Mouse (Mus musculus): ENCODE results near the gene Slc51b. TPM values are rescaled to one million over a fixed set of nuclear protein-coding genes. Genes with fewer than 3 reads are reported as not detected.

Gene Slc51b
- polyA plus RNA-seq, 1 experiment from 2014 or later = not detected

DNA sequence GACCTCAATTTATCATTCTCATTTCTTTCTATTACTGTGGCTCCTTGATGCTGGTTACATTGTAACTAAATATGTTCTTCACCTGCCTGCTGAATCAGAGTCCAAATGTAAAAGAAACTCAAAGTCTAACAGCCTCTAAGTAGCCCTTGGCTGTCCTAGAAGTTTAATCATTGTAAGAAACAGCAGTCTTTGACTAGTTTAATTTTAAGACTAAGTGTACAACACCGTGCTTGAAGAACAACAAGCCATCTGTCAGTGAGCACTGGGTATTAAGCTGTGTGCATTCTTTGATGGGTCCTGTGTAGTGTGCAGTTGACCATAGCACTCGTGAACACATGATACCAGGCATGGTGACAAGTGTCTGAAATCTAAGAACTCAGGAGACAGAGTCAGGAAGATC lies 4.8 kb upstream of the Slc51b start:
- Histone ChIP-seq H3K9ac (ENCODE audit: low read length) (no peak overlapping the region), H3K9me3 (ENCODE audit: control insufficient read depth, low read length) (no peaks in the 10 kb centered on the region), H3K4me1 (ENCODE audit: control insufficient read depth, insufficient read depth, low read length) (no peaks in the 10 kb centered on the region), H3K27me3 (ENCODE audit: control insufficient read depth, insufficient read depth, low read length) (no peaks in the 10 kb centered on the region), H3K4me3 (ENCODE audit: low read depth, low read length) (no peak overlapping the region), H3K4me2 (ENCODE audit: low read depth, severe bottlenecking) (no peak overlapping the region), H3K36me3 (ENCODE audit: control insufficient read depth, insufficient read depth, low read length) (no peaks in the 10 kb centered on the region), H3K27ac (replicated peaks; ENCODE audit: low read depth, low read length) (no peak overlapping the region)
- no peak for ATAC-seq (ENCODE audit: insufficient number of reproducible peaks, low FRiP score, low TSS enrichment, low read depth)
- WGBS = 77% methylated on average over 2 of the region's 2 CpGs
- no peak for DNase-seq (ENCODE audit: low spot score)

DNA sequence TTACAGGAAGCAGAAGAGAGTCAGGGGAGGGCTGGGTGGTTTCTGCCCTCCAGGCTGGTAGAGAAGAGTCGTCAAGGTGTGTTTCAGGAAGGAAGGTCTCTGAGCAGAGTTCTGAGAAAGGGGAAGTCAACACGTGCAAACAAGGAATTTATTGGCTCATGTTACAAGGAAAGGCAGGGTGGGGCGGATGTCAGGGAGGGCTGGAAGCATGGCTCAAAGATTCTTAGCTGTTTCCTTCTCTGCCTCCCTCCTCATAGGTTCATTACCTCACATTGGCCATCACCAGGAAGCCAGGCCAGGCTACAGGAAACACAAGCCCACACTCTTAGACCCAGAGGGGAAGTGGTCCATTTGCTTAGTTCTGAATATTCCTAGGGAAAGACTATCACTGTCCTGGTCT lies 1.6 kb upstream of the Slc51b start:
- Histone ChIP-seq H3K9me3 (ENCODE audit: control insufficient read depth, low read length) (no peaks in the 10 kb centered on the region), H3K9ac (ENCODE audit: low read length) (no peak overlapping the region), H3K4me1 (ENCODE audit: control insufficient read depth, insufficient read depth, low read length) (no peaks in the 10 kb centered on the region), H3K27ac (replicated peaks; ENCODE audit: low read depth, low read length) (no peak overlapping the region), H3K36me3 (ENCODE audit: control insufficient read depth, insufficient read depth, low read length) (no peaks in the 10 kb centered on the region), H3K4me3 (ENCODE audit: low read depth, low read length) (no peak overlapping the region), H3K27me3 (ENCODE audit: control insufficient read depth, insufficient read depth, low read length) (no peaks in the 10 kb centered on the region), H3K4me2 (ENCODE audit: low read depth, severe bottlenecking) (no peak overlapping the region)
- no peak for ATAC-seq (ENCODE audit: insufficient number of reproducible peaks, low FRiP score, low TSS enrichment, low read depth)
- 12% methylated on average over 3 of the region's 3 CpGs for WGBS
- DNase-seq (ENCODE audit: low spot score) = no peak

DNA sequence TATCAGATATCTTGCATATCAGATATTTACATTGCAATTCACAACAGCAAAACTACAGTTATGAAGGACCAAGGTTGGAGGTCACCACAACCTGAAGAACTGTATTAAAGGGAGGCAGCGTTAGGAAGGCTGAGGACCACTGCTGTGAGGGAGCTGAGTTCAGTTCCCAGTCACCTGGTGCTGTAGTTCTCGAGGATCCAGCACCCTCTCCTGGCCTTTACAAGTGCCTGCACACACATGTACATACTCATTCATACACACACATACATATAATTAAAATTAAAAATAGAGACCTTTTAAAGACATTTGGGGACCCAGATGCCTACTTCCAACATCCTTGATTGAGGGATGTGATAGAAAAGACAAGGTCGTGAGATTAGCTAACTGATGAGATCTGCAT lies 3.1 kb downstream of the Slc51b start:
- no peaks in the 10 kb centered on the region for H3K4me1 ChIP-seq (ENCODE audit: control insufficient read depth, insufficient read depth, low read length)
- no peak overlapping the region for H3K9ac ChIP-seq (ENCODE audit: low read length)
- no peaks in the 10 kb centered on the region for H3K9me3 ChIP-seq (ENCODE audit: control insufficient read depth, low read length)
- H3K27ac ChIP-seq (replicated peaks; ENCODE audit: low read depth, low read length) = no peak overlapping the region
- no peaks in the 10 kb centered on the region for H3K27me3 ChIP-seq (ENCODE audit: control insufficient read depth, insufficient read depth, low read length)
- 74% methylated on average over 3 of the region's 3 CpGs for WGBS
- no peak overlapping the region for H3K4me2 ChIP-seq (ENCODE audit: low read depth, severe bottlenecking)
- DNase-seq (ENCODE audit: low spot score) = no peak
- H3K4me3 ChIP-seq (ENCODE audit: low read depth, low read length) = no peak overlapping the region
- H3K36me3 ChIP-seq (ENCODE audit: control insufficient read depth, insufficient read depth, low read length) = no peaks in the 10 kb centered on the region
- ATAC-seq (ENCODE audit: insufficient number of reproducible peaks, low FRiP score, low TSS enrichment, low read depth) = no peak

DNA sequence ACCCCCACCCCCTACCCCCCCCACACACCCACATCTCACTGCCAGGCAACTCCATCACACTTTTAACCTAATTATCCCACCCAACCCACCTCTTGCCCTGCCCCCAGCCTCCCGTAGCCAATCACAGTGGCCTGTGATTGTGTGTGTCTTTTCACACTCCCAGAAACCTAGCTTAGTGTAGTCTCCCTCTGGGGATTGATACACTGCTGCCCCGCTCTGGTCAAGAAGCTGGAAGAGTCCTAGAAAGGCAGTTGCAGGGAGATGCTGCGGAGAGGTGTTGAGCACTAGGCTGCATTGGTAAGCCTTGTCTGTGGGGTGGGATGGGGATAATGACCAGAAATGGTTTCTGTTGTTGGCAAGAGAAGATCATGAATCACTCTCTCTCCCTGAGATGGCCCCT lies 5.0 kb downstream of the Slc51b start:
- H3K9me3 ChIP-seq (ENCODE audit: control insufficient read depth, low read length) = no peaks in the 10 kb centered on the region
- no peak for ATAC-seq (ENCODE audit: insufficient number of reproducible peaks, low FRiP score, low TSS enrichment, low read depth)
- WGBS = 35% methylated on average over 3 of the region's 3 CpGs
- no peak overlapping the region for H3K4me3 ChIP-seq (ENCODE audit: low read depth, low read length)
- H3K4me2 ChIP-seq (ENCODE audit: low read depth, severe bottlenecking) = no peak overlapping the region
- H3K36me3 ChIP-seq (ENCODE audit: control insufficient read depth, insufficient read depth, low read length) = no peaks in the 10 kb centered on the region
- H3K4me1 ChIP-seq (ENCODE audit: control insufficient read depth, insufficient read depth, low read length) = no peaks in the 10 kb centered on the region
- no peak overlapping the region for H3K27ac ChIP-seq (replicated peaks; ENCODE audit: low read depth, low read length)
- no peak for DNase-seq (ENCODE audit: low spot score)
- H3K27me3 ChIP-seq (ENCODE audit: control insufficient read depth, insufficient read depth, low read length) = no peaks in the 10 kb centered on the region
- no peak overlapping the region for H3K9ac ChIP-seq (ENCODE audit: low read length)

DNA sequence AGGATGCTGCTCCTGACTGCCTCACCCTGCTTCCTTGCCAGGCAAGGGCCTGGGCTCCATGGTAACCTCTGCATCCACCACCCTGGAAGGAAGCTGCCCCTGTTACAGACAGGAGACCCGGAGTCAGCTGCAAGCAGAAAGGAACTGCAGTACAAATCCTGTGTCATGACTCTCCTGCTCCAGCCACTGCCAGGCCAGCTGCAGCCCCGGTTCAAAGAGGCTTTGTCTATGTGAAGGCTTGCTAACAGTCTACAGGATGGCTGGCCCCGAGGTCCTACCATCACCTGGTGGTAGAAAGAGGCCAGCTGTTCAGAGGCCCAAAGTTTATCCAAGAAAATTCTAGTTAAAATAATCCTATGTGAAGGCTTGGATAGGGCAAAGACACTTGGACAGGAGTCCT lies 11.4 kb downstream of the Slc51b start:
- Histone ChIP-seq H3K9me3 (ENCODE audit: control insufficient read depth, low read length) (no peaks in the 10 kb centered on the region), H3K4me3 (ENCODE audit: low read depth, low read length) (no peak overlapping the region), H3K9ac (ENCODE audit: low read length) (no peak overlapping the region), H3K4me1 (ENCODE audit: control insufficient read depth, insufficient read depth, low read length) (no peaks in the 10 kb centered on the region), H3K27ac (replicated peaks; ENCODE audit: low read depth, low read length) (no peak overlapping the region), H3K27me3 (ENCODE audit: control insufficient read depth, insufficient read depth, low read length) (no peaks in the 10 kb centered on the region), H3K36me3 (ENCODE audit: control insufficient read depth, insufficient read depth, low read length) (no peaks in the 10 kb centered on the region), H3K4me2 (ENCODE audit: low read depth, severe bottlenecking) (no peak overlapping the region)
- 71% methylated on average over 3 of the region's 3 CpGs for WGBS
- ATAC-seq (ENCODE audit: insufficient number of reproducible peaks, low FRiP score, low TSS enrichment, low read depth) (no peak), DNase-seq (ENCODE audit: low spot score) (no peak)

DNA sequence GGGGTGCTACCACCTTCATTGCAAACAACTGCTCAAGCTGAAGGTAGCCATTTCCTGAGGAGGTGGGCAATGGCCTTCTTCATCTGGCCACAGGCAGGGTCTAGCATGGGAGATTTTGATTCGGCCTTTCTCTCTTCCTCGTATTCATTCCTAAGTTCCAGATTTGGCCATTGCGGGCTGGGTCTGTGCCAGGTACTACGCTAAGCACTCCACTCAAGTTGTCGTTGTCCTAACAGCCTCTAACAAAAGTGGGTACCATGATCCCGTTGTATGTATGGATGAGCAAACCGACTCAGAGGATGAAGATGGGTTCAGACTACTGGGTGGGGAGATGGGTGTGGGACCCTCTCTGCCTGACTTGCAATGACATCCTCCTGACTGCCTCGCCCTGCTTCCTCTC lies 12.4 kb downstream of the Slc51b start:
- WGBS = 94% methylated on average over 8 of the region's 8 CpGs
- ATAC-seq (ENCODE audit: insufficient number of reproducible peaks, low FRiP score, low TSS enrichment, low read depth) = no peak

DNA sequence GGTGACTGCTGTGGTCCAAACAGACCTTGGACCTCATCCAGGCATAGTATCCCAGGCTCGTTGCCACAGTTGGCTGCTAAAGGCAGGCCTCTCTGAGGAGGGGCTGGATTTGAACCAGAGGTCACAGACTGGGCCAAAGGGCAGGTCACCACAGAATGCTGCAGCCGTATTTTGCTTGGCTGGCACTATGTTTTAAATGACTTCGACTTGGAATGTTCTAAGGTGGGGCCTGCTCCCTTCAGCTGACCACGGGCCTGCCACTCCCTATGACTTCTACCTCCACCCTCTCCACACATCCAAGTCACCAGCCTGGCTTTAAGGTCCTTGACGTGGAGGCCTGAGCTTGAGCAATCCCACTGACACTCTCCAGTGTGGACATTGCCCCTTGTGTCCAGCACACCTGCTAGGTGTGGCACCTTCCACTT lies 13.9 kb downstream of the Slc51b start:
- Histone ChIP-seq H3K9ac (ENCODE audit: low read length) (no peak overlapping the region), H3K4me1 (ENCODE audit: control insufficient read depth, insufficient read depth, low read length) (no peaks in the 10 kb centered on the region), H3K9me3 (ENCODE audit: control insufficient read depth, low read length) (no peaks in the 10 kb centered on the region), H3K4me2 (ENCODE audit: low read depth, severe bottlenecking) (no peak overlapping the region), H3K27ac (replicated peaks; ENCODE audit: low read depth, low read length) (no peak overlapping the region), H3K27me3 (ENCODE audit: control insufficient read depth, insufficient read depth, low read length) (no peaks in the 10 kb centered on the region), H3K4me3 (ENCODE audit: low read depth, low read length) (no peak overlapping the region), H3K36me3 (ENCODE audit: control insufficient read depth, insufficient read depth, low read length) (no peaks in the 10 kb centered on the region)
- 75% methylated on average over 5 of the region's 5 CpGs for WGBS
- DNase-seq (ENCODE audit: low spot score) = no peak
- ATAC-seq (ENCODE audit: insufficient number of reproducible peaks, low FRiP score, low TSS enrichment, low read depth) = no peak

More for the DNA sequence above, 12.4 kb downstream of the Slc51b start:
- Histone ChIP-seq H3K4me1 (ENCODE audit: control insufficient read depth, insufficient read depth, low read length) (no peaks in the 10 kb centered on the region), H3K27ac (replicated peaks; ENCODE audit: low read depth, low read length) (no peak overlapping the region), H3K9ac (ENCODE audit: low read length) (no peak overlapping the region), H3K36me3 (ENCODE audit: control insufficient read depth, insufficient read depth, low read length) (no peaks in the 10 kb centered on the region), H3K9me3 (ENCODE audit: control insufficient read depth, low read length) (no peaks in the 10 kb centered on the region), H3K4me2 (ENCODE audit: low read depth, severe bottlenecking) (no peak overlapping the region), H3K27me3 (ENCODE audit: control insufficient read depth, insufficient read depth, low read length) (no peaks in the 10 kb centered on the region), H3K4me3 (ENCODE audit: low read depth, low read length) (no peak overlapping the region)
- DNase-seq (ENCODE audit: low spot score) = no peak

DNA sequence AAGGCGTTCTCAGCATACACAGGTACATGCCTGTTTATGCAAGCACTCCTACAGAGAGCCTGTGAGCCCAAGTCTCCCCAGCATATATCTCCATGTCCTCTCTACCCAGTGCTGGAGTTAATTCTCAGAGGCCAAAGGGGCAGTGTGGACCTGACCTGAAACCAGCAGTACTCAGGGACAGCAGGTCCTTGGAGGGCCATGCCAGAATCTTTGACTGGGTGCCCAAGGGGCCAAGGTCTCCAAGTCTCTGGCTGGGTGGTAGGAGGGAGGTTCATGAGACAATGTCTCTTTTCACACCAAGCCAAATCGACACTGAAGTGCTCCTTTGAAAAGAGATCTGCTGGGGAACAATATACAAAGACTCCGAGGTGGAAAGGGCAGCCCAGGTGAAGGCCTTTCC lies 14.9 kb downstream of the Slc51b start:
- H3K27ac ChIP-seq (replicated peaks; ENCODE audit: low read depth, low read length) = no peak overlapping the region
- no peaks in the 10 kb centered on the region for H3K27me3 ChIP-seq (ENCODE audit: control insufficient read depth, insufficient read depth, low read length)
- H3K9me3 ChIP-seq (ENCODE audit: control insufficient read depth, low read length) = no peaks in the 10 kb centered on the region
- H3K4me2 ChIP-seq (ENCODE audit: low read depth, severe bottlenecking) = no peak overlapping the region
- ATAC-seq (ENCODE audit: insufficient number of reproducible peaks, low FRiP score, low TSS enrichment, low read depth) = no peak
- no peaks in the 10 kb centered on the region for H3K36me3 ChIP-seq (ENCODE audit: control insufficient read depth, insufficient read depth, low read length)
- WGBS = 80% methylated on average over 3 of the region's 3 CpGs
- no peaks in the 10 kb centered on the region for H3K4me1 ChIP-seq (ENCODE audit: control insufficient read depth, insufficient read depth, low read length)
- no peak for DNase-seq (ENCODE audit: low spot score)
- no peak overlapping the region for H3K9ac ChIP-seq (ENCODE audit: low read length)
- H3K4me3 ChIP-seq (ENCODE audit: low read depth, low read length) = no peak overlapping the region

DNA sequence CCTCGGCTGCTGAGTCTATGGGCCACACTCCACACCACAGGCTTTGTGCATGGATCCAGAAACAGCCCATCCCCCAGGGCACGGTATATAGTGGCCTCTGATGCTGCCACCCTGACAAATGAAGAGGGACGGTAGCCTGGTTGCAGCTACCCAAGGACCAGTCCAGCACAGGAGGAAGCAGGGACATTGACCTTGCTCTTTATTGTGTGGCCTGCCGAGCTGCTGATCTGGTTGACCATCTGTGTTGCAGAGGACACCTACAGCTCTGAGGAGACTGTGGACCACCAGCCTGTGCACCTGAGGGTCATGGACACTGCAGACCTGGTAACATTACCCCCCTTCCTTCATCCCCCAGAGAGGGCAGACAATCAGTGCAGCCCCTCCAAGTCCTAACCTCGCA lies 15.4 kb downstream of the Slc51b start:
- Histone ChIP-seq H3K27ac (replicated peaks; ENCODE audit: low read depth, low read length) (no peak overlapping the region), H3K27me3 (ENCODE audit: control insufficient read depth, insufficient read depth, low read length) (no peaks in the 10 kb centered on the region), H3K9ac (ENCODE audit: low read length) (no peak overlapping the region), H3K9me3 (ENCODE audit: control insufficient read depth, low read length) (no peaks in the 10 kb centered on the region), H3K36me3 (ENCODE audit: control insufficient read depth, insufficient read depth, low read length) (no peaks in the 10 kb centered on the region), H3K4me1 (ENCODE audit: control insufficient read depth, insufficient read depth, low read length) (no peaks in the 10 kb centered on the region), H3K4me2 (ENCODE audit: low read depth, severe bottlenecking) (no peak overlapping the region), H3K4me3 (ENCODE audit: low read depth, low read length) (no peak overlapping the region)
- ATAC-seq (ENCODE audit: insufficient number of reproducible peaks, low FRiP score, low TSS enrichment, low read depth) (no peak), DNase-seq (ENCODE audit: low spot score) (no peak)
- WGBS = 80% methylated on average over 5 of the region's 5 CpGs

Data from limb, embryonic 11.5 days (tissue).